ENCODE assay signal across 8 mouse cellular contexts in genomic region chr19:34254880-34255681, GRCm38 (mm10). TPM values are rescaled to one million over a fixed set of nuclear protein-coding genes. Genes with fewer than 3 reads are reported as not detected.
DNase-seq lines count a peak whose midpoint lies in the region; ATAC-seq and TF ChIP-seq lines count a peak whose summit lies in the region.

TSS of gene Acta2 (minus strand) at chr19:34255590.

- TF ChIP-seq CTCF in layer of hippocampus, adult 2 months (conservative IDR thresholded peaks at IDR 0.05) = no peak

- no peak within 1 kb of the TSS for H3K27ac ChIP-seq in layer of hippocampus, adult 2 months

- DNase-seq in layer of hippocampus, adult 2 months (ENCODE audit: low spot score in 2 of 2) = no peak
- no peak for DNase-seq in layer of hippocampus, adult 11-12 months (ENCODE audit: low spot score)
- DNase-seq in adrenal gland, postnatal 25 days = no peak
- DNase-seq in heart, adult 18-20 months = no peak
- DNase-seq in kidney, postnatal 4 days = peak; percentile 71 to 79
- peak; percentile 20 for DNase-seq in mesoderm, embryonic 11.5 days (ENCODE audit: low read depth, low spot score)
- no peak for DNase-seq in right cerebral cortex, postnatal 4 days

- no peak for ATAC-seq in erythroblast, adult 5-6 weeks (replicated peaks; ENCODE audit: low FRiP score, poor library complexity, severe bottlenecking)

- H3K4me3 ChIP-seq in layer of hippocampus, adult 2 months = no peak within 1 kb of the TSS

RNA-seq across cellular contexts. Expression of gene Acta2, which starts in this region (rescaled TPM):
- total RNA-seq in layer of hippocampus, adult 2 months (2021) = 10 to 100 TPM; 12.2 to 18.3 TPM
- 22.6 and 26.8 TPM in 2 replicates for total RNA-seq in adrenal gland, postnatal 25 days (2021)
- 100 to 1,000 TPM in 1 of 2 experiments, 10 to 100 TPM in 1; 89.3 to 104 TPM for total RNA-seq in heart, adult 18-20 months (2021)
- 0.63 TPM in 1 of 2 replicates, not detected in the other for total RNA-seq in erythroblast, adult 5-6 weeks (2015; ENCODE audit: low replicate concordance)
- 2.0 TPM in 1 of 2 replicates, not detected in the other for total RNA-seq in erythroblast, adult 5-6 weeks (2017; ENCODE audit: low replicate concordance)

Comparison
In these comparisons a context has a peak if more than half of its experiments do, and no peak if none do; other contexts are left out.
1. DNase-seq: peak in kidney, postnatal 4 days (2 of 2) and mesoderm, embryonic 11.5 days (single experiment); none in layer of hippocampus, adult 2 months (0 of 2), layer of hippocampus, adult 11-12 months (single experiment), adrenal gland, postnatal 25 days (single experiment), heart, adult 18-20 months (0 of 2) and right cerebral cortex, postnatal 4 days (single experiment).